17 mouse cellular contexts compared by ENCODE assay signal in the genomic region with DNA sequence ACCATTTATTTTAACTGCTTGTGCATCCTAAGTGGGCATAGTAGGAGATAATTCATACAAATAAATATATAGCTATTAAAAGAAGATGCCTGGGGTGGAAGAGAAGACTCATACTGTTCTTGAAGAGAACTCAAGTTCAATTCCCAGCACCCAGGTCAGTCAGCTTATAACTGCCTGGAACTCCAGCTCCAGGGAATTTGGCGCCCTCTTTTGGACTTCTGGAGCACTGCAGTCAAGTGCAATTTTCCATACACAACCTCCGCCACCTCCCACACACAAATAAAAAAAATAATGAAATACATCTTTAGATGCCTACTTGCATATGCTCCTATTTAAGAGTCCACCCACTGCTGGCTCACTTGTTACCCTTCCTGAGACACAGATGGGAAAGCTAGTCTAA.
DNase-seq lines count a peak whose midpoint lies in the region; ATAC-seq and TF ChIP-seq lines count a peak whose summit lies in the region.
"Had no signal": no experiment of that assay in that cellular context is flagged by ENCODE, and none has a peak within 500 bp of the region (broad histone marks: within the 10 kb centered on the region; RNA-seq: fewer than 3 reads in every experiment).

No protein-coding gene starts in this region.

- 89% methylated on average over 2 of the region's 2 CpGs for WGBS in liver, postnatal 0 days (ENCODE audit: insufficient replicate concordance)
- 79% methylated on average over 2 of the region's 2 CpGs for WGBS in liver, embryonic 12.5 days (ENCODE audit: insufficient replicate concordance)

- TF ChIP-seq EP300 in liver, postnatal 0 days (IDR thresholded peaks at IDR 0.05; ENCODE audit: low read depth) = no peak

- H3K4me2 ChIP-seq in liver, postnatal 0 days (ENCODE audit: low read depth, low read length) = no peak overlapping the region
- no peak overlapping the region for H3K4me2 ChIP-seq in liver, embryonic 12.5 days
- H3K4me2 ChIP-seq: forebrain, embryonic 13.5 days; limb, embryonic 13.5 days; neural tube, embryonic 12.5 days had no signal

- ATAC-seq in liver, postnatal 0 days = no peak
- ATAC-seq in liver, embryonic 12.5 days = no peak
- ATAC-seq: forebrain, embryonic 13.5 days; inflammation-experienced regulatory T-cells, adult 6 months had no signal

- no peak overlapping the region for H3K4me3 ChIP-seq in gastrocnemius, adult 2 months
- H3K4me3 ChIP-seq in liver, postnatal 0 days (ENCODE audit: low read depth, low read length) = no peak overlapping the region
- H3K4me3 ChIP-seq in liver, embryonic 12.5 days = no peak overlapping the region
- no peak overlapping the region for H3K4me3 ChIP-seq in E14TG2a.4 (replicated peaks; ENCODE audit: low read length)
- no peak overlapping the region for H3K4me3 ChIP-seq in cortical plate, adult 2 months (ENCODE audit: insufficient read depth, low read length)
- H3K4me3 ChIP-seq: forebrain, embryonic 13.5 days; heart, embryonic 10.5 days; limb, embryonic 13.5 days; neural tube, embryonic 12.5 days had no signal

- no peak overlapping the region for H3K9ac ChIP-seq in liver, postnatal 0 days (replicated peaks)
- no peak overlapping the region for H3K9ac ChIP-seq in liver, embryonic 12.5 days
- H3K9ac ChIP-seq: forebrain, embryonic 13.5 days; limb, embryonic 13.5 days; neural tube, embryonic 12.5 days had no signal

- no peaks in the 10 kb centered on the region for H3K9me3 ChIP-seq in liver, postnatal 0 days (ENCODE audit: low read length)
- no peaks in the 10 kb centered on the region for H3K9me3 ChIP-seq in liver, embryonic 12.5 days (replicated peaks)
- H3K9me3 ChIP-seq in E14TG2a.4 (ENCODE audit: low read length) = no peaks in the 10 kb centered on the region
- H3K9me3 ChIP-seq: forebrain, embryonic 13.5 days; heart, embryonic 10.5 days; limb, embryonic 13.5 days; neural tube, embryonic 12.5 days had no signal

- TF ChIP-seq CTCF in gastrocnemius, adult 2 months (IDR thresholded peaks at IDR 0.05) = peak; percentile 43
- peak; percentile 53 for TF ChIP-seq CTCF in liver, postnatal 0 days (IDR thresholded peaks at IDR 0.05; ENCODE audit: low read depth)
- peak; percentile 70 for TF ChIP-seq CTCF in E14TG2a.4 (conservative IDR thresholded peaks at IDR 0.05; ENCODE audit: low read length)
- TF ChIP-seq CTCF in cortical plate, adult 2 months (IDR thresholded peaks at IDR 0.05; ENCODE audit: extremely low read depth, insufficient read depth, low read length) = peak; percentile 23; the same call in 1 of the 2 replicates

- no peak for DNase-seq in gastrocnemius, adult 2 months
- no peak for DNase-seq in gastrocnemius, adult 8-10 months (ENCODE audit: low spot score in 2 of 2)
- no peak for DNase-seq in liver, postnatal 0 days
- no peak for DNase-seq in left cerebral cortex, adult 9 months (ENCODE audit: low spot score in 2 of 2)
- no peak for DNase-seq in cerebellum, adult 11 months
- DNase-seq: adrenal gland, postnatal 14 days; heart, postnatal 36 days; kidney, postnatal 14 days; midbrain, embryonic 14.5 days had no signal

- no peaks in the 10 kb centered on the region for H3K27me3 ChIP-seq in liver, postnatal 0 days (ENCODE audit: insufficient read depth, low read length)
- no peaks in the 10 kb centered on the region for H3K27me3 ChIP-seq in liver, embryonic 12.5 days (replicated peaks)
- H3K27me3 ChIP-seq in E14TG2a.4 (ENCODE audit: insufficient read depth, low read length) = peaks cover 5% of the 10 kb centered on the region; the same call in 1 of the 2 replicates
- H3K27me3 ChIP-seq: forebrain, embryonic 13.5 days; limb, embryonic 13.5 days; neural tube, embryonic 12.5 days had no signal

- no peaks in the 10 kb centered on the region for H3K36me3 ChIP-seq in liver, postnatal 0 days (replicated peaks; ENCODE audit: insufficient read depth, low read length)
- no peaks in the 10 kb centered on the region for H3K36me3 ChIP-seq in liver, embryonic 12.5 days
- no peaks in the 10 kb centered on the region for H3K36me3 ChIP-seq in E14TG2a.4 (ENCODE audit: insufficient read depth, low read length)
- H3K36me3 ChIP-seq: heart, embryonic 10.5 days; limb, embryonic 13.5 days; neural tube, embryonic 12.5 days had no signal

- TF ChIP-seq POLR2A in cortical plate, adult 2 months (IDR thresholded peaks at IDR 0.05; ENCODE audit: extremely low read depth, insufficient read depth, low read length) = no peak

- no peak overlapping the region for H3K27ac ChIP-seq in gastrocnemius, adult 2 months
- H3K27ac ChIP-seq in liver, postnatal 0 days (ENCODE audit: low read depth) = no peak overlapping the region
- no peak overlapping the region for H3K27ac ChIP-seq in liver, embryonic 12.5 days
- H3K27ac ChIP-seq in cortical plate, adult 2 months (ENCODE audit: insufficient read depth, low read length) = no peak overlapping the region
- H3K27ac ChIP-seq: forebrain, embryonic 13.5 days; heart, embryonic 10.5 days; limb, embryonic 13.5 days; neural tube, embryonic 12.5 days had no signal

- intact Hi-C loops in gastrocnemius, adult 2 months (cut with DNase I) = no loop called here

- H3K4me1 ChIP-seq in liver, postnatal 0 days (ENCODE audit: insufficient read depth) = peaks cover 33% of the 10 kb centered on the region
- H3K4me1 ChIP-seq in liver, embryonic 12.5 days = peaks cover 68% of the 10 kb centered on the region
- peaks cover 9% of the 10 kb centered on the region for H3K4me1 ChIP-seq in E14TG2a.4 (replicated peaks; ENCODE audit: low read depth, low read length)
- H3K4me1 ChIP-seq in cortical plate, adult 2 months (ENCODE audit: control insufficient read depth, insufficient read depth, low read length) = peaks cover 7% of the 10 kb centered on the region
